Mouse (Mus musculus) ES-Bruce4 (cell line): ENCODE data around the gene C3.

Experiments
- CTCF ChIP-seq: IDR thresholded peaks from one replicate; pipeline ENCODE4 v1.8.1; 2011; ENCODE audit warnings: low read depth, low read length
- POLR2A ChIP-seq: IDR thresholded peaks from one replicate; pipeline ENCODE4 v1.8.1; 2011; ENCODE audit warnings: low read length; ENCODE audit not compliant: insufficient read depth

DNA sequence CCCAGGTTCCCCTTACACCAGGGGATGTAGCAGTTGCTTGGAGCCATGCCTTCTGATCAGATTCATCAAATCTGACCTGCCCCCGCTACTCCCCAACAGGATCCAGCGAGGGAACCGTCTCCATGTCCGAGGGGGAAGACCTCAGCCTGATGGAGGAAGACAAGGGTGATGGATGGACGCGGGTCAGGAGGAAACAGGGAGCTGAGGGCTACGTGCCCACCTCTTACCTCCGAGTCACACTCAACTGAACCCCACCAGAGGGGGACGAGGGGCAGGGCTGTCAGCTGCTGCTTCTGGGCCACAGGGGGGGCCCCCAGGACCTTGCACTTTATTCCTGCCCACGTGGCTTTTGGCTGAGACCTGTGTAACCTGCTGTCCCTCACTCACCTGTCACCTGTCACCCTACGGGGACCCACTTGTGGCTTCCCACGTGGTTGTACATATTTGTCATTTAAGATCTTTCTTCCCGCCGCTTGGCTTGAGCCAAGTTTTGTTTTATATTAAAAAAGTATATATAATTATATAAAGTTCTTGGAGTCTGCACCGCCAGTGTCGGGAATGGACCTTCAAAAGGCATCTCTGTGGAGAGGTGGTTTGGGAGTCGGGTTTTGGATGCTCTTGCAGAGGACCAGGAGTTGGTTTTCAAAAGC, 35.1 kb upstream of the C3 start:
- TF ChIP-seq POLR2A (no peak), CTCF (no peak)
